Mouse (Mus musculus) liver, postnatal 0 days (tissue): ENCODE data around the gene Zscan26. TPM values are rescaled to one million over a fixed set of nuclear protein-coding genes. Genes with fewer than 3 reads are reported as not detected.
"Not testable (repeated sequence)": the region's sequence is repeated elsewhere in the genome, so short reads cannot be mapped to it uniquely, and the experiment has no call there.

ENCODE experiments used
- ATAC-seq: fragments of 200-750 bp; cut with Nextera tagmentation; 2 replicates; pipeline ENCODE4 v1.8.0; 2017; ENCODE audit warnings: mild to moderate bottlenecking, moderate library complexity
- DNase-seq: peaks from one replicate; pipeline ENCODE4 v3.0.0-alpha.2; 2016
- H3K27ac ChIP-seq: fragments of 300-500 bp; sonication (generic); 2 replicates; pipeline ENCODE4 v1.5.1; 2014; ENCODE audit warnings: antibody characterized with exemption, moderate library complexity, mild to moderate bottlenecking, low read depth
- H3K27me3 ChIP-seq: fragments of 300-500 bp; sonication (generic); 2 replicates; pipeline ENCODE4 v1.6.1; 2014; ENCODE audit warnings: low read length, control low read depth, mixed read lengths; ENCODE audit not compliant: insufficient read depth
- H3K36me3 ChIP-seq: fragments of 300-500 bp; sonication (generic); replicated peaks from 2 replicates; pipeline ENCODE4 v1.6.1; 2014; ENCODE audit warnings: mild to moderate bottlenecking, control low read depth, low read length, moderate library complexity, mixed read lengths; ENCODE audit not compliant: insufficient read depth
- H3K4me1 ChIP-seq: fragments of 300-500 bp; sonication (generic); 2 replicates; pipeline ENCODE4 v1.6.1; 2014; ENCODE audit warnings: antibody characterized with exemption, mild to moderate bottlenecking, control low read depth; ENCODE audit not compliant: insufficient read depth
- H3K4me2 ChIP-seq: fragments of 300-500 bp; sonication (generic); 2 replicates; pipeline ENCODE4 v1.6.1; 2014; ENCODE audit warnings: low read depth, mild to moderate bottlenecking, low read length, moderate library complexity, mixed read lengths
- H3K4me3 ChIP-seq: fragments of 300-500 bp; sonication (generic); 2 replicates; pipeline ENCODE4 v1.5.1; 2014; ENCODE audit warnings: low read depth, low read length
- H3K9ac ChIP-seq: fragments of 300-500 bp; sonication (generic); replicated peaks from 2 replicates; pipeline ENCODE4 v1.6.1; 2014; ENCODE audit warnings: mild to moderate bottlenecking, moderate library complexity
- H3K9me3 ChIP-seq: fragments of 300-500 bp; sonication (generic); 2 replicates; pipeline ENCODE4 v1.6.1; 2016; ENCODE audit warnings: mild to moderate bottlenecking, control low read depth, low read length, mixed read lengths
- CTCF ChIP-seq: sonication (generic); IDR thresholded peaks from 2 replicates; pipeline ENCODE4 v1.5.1; 2016; ENCODE audit warnings: antibody characterized with exemption, low read depth
- EP300 ChIP-seq: IDR thresholded peaks from 2 replicates; pipeline ENCODE4 v1.6.1; 2016; ENCODE audit warnings: antibody characterized with exemption, low read depth, mild to moderate bottlenecking
- WGBS: fragments of 180-500 bp; shearing (Covaris S2); extraction: QIAGEN DNeasy Blood & Tissue Kit; methylation state at CpG from one replicate; pipeline ENCODE4 v1.1.7; 2014; ENCODE audit not compliant: insufficient replicate concordance; 5-methylcytosine and 5-hydroxymethylcytosine counted together
- polyA plus RNA-seq: library from polyadenylated mRNA; unstranded; fragments of >200 nt; fragmentation: Nextera tagmentation; extraction: Ambion mirVana; gene quantifications from 2 replicates; pipeline ENCODE4 v1.2.1, GENCODE M21; 2015

Gene Zscan26
- polyA plus RNA-seq, 1 experiment from 2014 or later = 15.2 TPM

DNA sequence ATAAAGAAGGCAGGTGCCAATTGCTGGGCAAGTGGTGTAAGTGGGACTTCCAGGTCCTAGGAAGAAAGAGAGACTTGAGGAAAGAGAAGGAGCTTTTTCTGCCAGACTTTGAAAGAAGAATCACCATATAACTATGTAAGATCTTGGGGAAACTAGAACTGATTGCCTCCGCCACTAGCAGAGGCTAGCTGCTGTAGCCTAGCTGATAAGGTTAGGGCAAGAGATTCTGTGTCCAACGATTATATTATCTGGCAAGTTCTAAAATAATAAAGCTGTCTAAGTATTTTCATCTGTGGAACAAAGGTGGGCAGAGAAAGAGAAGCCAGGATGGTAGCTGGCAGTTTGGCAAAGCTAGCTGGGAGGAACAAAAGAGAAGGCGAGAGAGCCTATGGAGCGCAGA, 18.9 kb upstream of the Zscan26 start:
- no peaks in the 10 kb centered on the region for H3K9me3 ChIP-seq
- no peak for ATAC-seq
- no peak for TF ChIP-seq CTCF
- TF ChIP-seq EP300 = no peak
- WGBS = 30% methylated on average over 4 of the region's 4 CpGs
- H3K4me3 ChIP-seq = no peak overlapping the region
- H3K4me2 ChIP-seq = no peak overlapping the region
- no peaks in the 10 kb centered on the region for H3K36me3 ChIP-seq
- no peaks in the 10 kb centered on the region for H3K27me3 ChIP-seq
- H3K27ac ChIP-seq = no peak overlapping the region
- no peak overlapping the region for H3K9ac ChIP-seq
- no peak for DNase-seq
- H3K4me1 ChIP-seq = peaks cover 8% of the 10 kb centered on the region

DNA sequence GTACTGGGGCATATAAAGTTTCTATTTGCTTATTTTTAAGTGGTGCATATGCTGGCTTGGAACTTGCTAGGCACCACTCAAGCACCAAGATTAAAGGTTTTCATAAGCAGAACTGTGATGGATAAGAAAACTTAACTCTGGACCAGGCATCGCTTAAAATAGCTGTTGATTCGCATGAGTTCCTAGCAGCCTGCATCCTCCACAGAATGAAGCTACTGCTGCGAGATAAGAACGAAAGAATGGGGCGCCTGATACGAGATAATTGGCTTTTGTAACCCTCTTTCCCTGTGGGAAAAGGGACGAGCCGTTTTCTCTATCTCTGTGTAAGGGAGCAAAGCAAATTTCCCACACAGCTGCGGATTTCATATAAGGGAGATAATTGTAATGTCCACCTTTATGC, 15.6 kb upstream of the Zscan26 start:
- Histone ChIP-seq H3K4me1 (peaks cover 8% of the 10 kb centered on the region), H3K36me3 (no peaks in the 10 kb centered on the region), H3K9me3 (no peaks in the 10 kb centered on the region), H3K4me2 (peak overlapping the region; percentile 97), H3K4me3 (no peak overlapping the region; the same call in 1 of the 2 replicates), H3K27ac (no peak overlapping the region), H3K9ac (no peak overlapping the region), H3K27me3 (no peaks in the 10 kb centered on the region)
- DNase-seq (no peak), ATAC-seq (no peak)
- 23% methylated on average over 9 of the region's 9 CpGs for WGBS
- TF ChIP-seq EP300 = no peak
- TF ChIP-seq CTCF = no peak

DNA sequence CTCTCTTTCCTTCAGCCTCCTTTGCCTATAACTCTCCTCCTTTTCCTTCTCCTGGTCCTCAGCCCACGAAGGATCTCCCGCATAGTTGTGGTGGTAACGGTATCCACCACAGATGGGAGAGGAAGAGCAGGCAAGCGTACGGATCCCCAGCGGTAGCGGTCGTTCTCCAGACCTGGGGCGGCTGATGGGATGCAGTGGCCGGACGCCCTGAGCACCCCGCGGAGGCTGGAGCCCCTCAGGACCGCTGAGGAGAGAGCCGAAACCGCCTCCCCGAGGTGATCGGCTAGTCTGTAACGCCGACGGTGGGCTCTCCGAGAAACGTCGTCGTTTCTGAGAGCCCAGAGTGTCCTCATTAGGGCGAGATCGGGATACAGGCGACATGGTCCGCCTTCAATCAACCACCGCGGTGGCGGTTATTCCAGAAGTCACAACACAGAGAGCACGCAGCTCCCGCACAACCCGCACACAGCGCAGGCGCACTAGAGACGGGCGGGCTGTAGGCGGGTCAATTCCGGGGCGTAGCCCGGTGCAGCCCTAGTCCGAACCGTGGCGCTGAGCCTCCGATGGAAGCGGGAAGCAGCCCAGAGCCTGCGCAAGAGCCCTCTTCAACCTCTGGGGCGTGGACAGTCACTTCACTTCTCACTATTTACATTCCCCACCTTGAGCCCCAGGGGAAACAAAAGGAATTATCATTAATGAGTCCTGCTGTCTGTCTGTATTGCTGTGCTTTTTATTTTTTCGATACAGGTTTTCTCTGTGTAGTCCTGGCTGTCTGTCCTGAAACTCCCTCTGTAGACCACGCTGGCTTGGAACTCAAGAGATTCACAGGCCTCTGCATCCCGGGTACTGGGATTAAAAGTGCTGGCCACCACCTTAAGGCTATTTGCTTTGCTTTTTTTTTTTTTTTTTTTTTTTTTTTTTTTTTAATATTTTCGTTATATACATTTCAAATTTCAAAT, 14.8 kb upstream of the Zscan26 start, which contains the start of gene Nkapl:
Gene Nkapl, minus strand, starts transcription at position 449 of the 959 bp plus-strand sequence.
- Histone ChIP-seq H3K9me3 (no peaks in the 10 kb centered on the region), H3K4me1 (peaks cover 8% of the 10 kb centered on the region), H3K27ac (peak within 1 kb of the TSS; percentile 57; the same call in 1 of the 2 replicates), H3K36me3 (no peaks in the 10 kb centered on the region), H3K4me3 (peak within 1 kb of the TSS; percentile 81), H3K27me3 (no peaks in the 10 kb centered on the region), H3K9ac (peak within 1 kb of the TSS; percentile 88), H3K4me2 (peak within 1 kb of the TSS; percentile 97)
- peak; percentile 92 for DNase-seq
- peak; percentile 100 for ATAC-seq
- no peak for TF ChIP-seq EP300
- TF ChIP-seq CTCF = 0 out of 2 replicates have a peak, but pooled peaks have one; percentile 6
- WGBS = 1% methylated on average over 49 of the region's 54 CpGs

DNA sequence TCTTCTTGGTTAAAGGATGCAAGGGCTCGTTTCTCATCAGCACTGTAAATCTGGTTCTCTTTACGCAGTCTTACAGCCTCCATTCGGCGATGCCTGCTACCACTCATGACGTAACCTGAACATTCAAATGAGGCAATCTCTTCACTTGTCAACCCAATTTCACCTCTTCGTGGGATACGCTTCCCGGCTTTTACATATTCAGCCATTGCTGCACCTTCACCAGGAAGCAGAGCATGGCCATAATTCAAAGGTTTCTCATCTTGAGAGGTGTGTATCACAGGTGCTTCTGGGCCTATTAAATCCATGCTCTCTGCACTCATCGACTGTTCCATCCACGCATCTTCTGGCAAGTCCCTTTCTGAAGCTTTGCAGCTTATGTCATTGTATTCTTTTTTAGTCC, 13.8 kb upstream of the Zscan26 start:
- TF ChIP-seq EP300 (no peak), CTCF (no peak)
- no peak for ATAC-seq
- 78% methylated on average over 10 of the region's 10 CpGs for WGBS
- Histone ChIP-seq H3K27ac (no peak overlapping the region), H3K4me1 (peaks cover 8% of the 10 kb centered on the region), H3K27me3 (no peaks in the 10 kb centered on the region), H3K4me2 (no peak overlapping the region), H3K9ac (no peak overlapping the region), H3K9me3 (no peaks in the 10 kb centered on the region), H3K36me3 (no peaks in the 10 kb centered on the region), H3K4me3 (no peak overlapping the region)
- DNase-seq = no peak

DNA sequence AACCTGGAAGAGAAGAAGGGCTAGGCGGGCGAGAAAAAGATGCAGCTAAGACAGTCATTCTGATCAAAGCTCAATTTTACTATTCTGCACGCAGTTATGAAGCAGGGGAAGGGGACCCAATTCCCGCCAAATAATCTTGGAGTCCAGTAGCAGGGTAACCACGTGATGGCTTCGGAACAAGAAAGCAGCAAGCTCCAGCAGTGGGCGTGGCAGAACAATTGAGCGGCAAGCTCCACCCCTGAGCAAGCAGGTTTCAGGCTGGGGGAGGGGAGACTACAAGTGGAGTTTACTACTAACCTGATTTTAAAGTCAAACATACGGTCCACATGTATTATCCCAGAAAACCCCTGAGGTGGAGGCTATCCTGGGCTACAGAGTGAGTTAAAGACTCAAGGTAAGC, 9.0 kb upstream of the Zscan26 start:
- not testable (repeated sequence) for H3K9me3 ChIP-seq, DNase-seq, H3K9ac ChIP-seq, H3K36me3 ChIP-seq, H3K27me3 ChIP-seq, H3K27ac ChIP-seq, H3K4me2 ChIP-seq, ATAC-seq, H3K4me1 ChIP-seq, H3K4me3 ChIP-seq
- WGBS = 59% methylated on average over 9 of the region's 9 CpGs

DNA sequence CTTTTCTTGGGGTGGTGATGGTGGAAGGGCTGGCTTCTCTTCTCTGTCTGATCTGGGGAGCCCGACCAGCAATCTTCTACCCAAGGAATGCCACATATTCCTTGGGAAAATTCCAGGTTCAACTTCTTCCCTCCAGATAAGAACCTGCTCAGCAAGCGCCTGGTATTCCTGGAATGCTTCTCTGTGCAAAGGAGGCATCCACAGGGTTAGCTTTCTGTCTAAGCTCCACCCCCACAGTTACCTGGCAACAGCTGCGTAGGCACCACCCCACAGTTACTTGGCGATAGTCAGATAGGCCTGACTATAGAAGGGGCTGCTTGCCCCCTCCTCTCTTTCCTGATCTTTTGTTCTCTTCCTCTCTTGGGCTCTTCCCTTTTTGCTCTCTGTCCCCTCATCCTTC, 2.8 kb upstream of the Zscan26 start:
- WGBS = 39% methylated on average over 4 of the region's 4 CpGs
- ATAC-seq (no peak), DNase-seq (no peak)
- H3K27me3 ChIP-seq = no peaks in the 10 kb centered on the region
- no peaks in the 10 kb centered on the region for H3K36me3 ChIP-seq
- H3K9me3 ChIP-seq = no peaks in the 10 kb centered on the region
- H3K9ac ChIP-seq = no peak overlapping the region
- H3K4me2 ChIP-seq = no peak overlapping the region
- no peak overlapping the region for H3K27ac ChIP-seq
- peaks cover 11% of the 10 kb centered on the region; the same call in 1 of the 2 replicates for H3K4me1 ChIP-seq
- no peak overlapping the region for H3K4me3 ChIP-seq
- no peak for TF ChIP-seq EP300
- no peak for TF ChIP-seq CTCF
